In genomic region chr11:55114291-55114690, GRCm38 (mm10) we compare ENCODE assay signal across 24 mouse cellular contexts. TPM values are rescaled to one million over a fixed set of nuclear protein-coding genes. Genes with fewer than 3 reads are reported as not detected.
DNase-seq lines count a peak whose midpoint lies in the region; ATAC-seq and TF ChIP-seq lines count a peak whose summit lies in the region.
"Had no signal": no experiment of that assay in that cellular context is flagged by ENCODE, and none has a peak within 500 bp of the region (broad histone marks: within the 10 kb centered on the region; RNA-seq: fewer than 3 reads in every experiment).

No protein-coding gene starts in this region.

- no peak for DNase-seq in heart, postnatal 10 days
- DNase-seq in liver, postnatal 0 days = no peak
- no peak for DNase-seq in ovary, postnatal 36 days (ENCODE audit: low spot score)
- DNase-seq: adrenal gland, adult 8-10 months; cerebellum, adult 11 months; cerebellum, postnatal 14 days; gastrocnemius, postnatal 14 days; kidney, postnatal 36 days; left cerebral cortex, postnatal 4 days; liver, embryonic 13.5 days; right cerebral cortex, postnatal 4 days; thymus, postnatal 14 days had no signal

- H3K4me1 ChIP-seq in heart, embryonic 11.5 days (ENCODE audit: control insufficient read depth, insufficient read depth, low read length) = peaks cover 3% of the 10 kb centered on the region; the same call in 1 of the 2 replicates
- 0 out of 2 replicates have a peak, but pooled peaks cover 6% of the 10 kb centered on the region for H3K4me1 ChIP-seq in intestine, embryonic 15.5 days (replicated peaks)
- H3K4me1 ChIP-seq in intestine, postnatal 0 days (replicated peaks; ENCODE audit: control insufficient read depth, insufficient read depth, low read length) = no peaks in the 10 kb centered on the region
- peaks cover 2% of the 10 kb centered on the region; the same call in 1 of the 2 replicates for H3K4me1 ChIP-seq in bone marrow, adult 2 months (ENCODE audit: control insufficient read depth, insufficient read depth, low read length)
- H3K4me1 ChIP-seq in liver, postnatal 0 days (ENCODE audit: insufficient read depth) = 0 out of 2 replicates have a peak, but pooled peaks cover 5% of the 10 kb centered on the region
- no peaks in the 10 kb centered on the region for H3K4me1 ChIP-seq in hindbrain, embryonic 16.5 days (ENCODE audit: control insufficient read depth, insufficient read depth, low read depth, low read length)
- H3K4me1 ChIP-seq: embryonic facial prominence, embryonic 13.5 days had no signal

- no peaks in the 10 kb centered on the region; the same call in 1 of the 2 replicates for H3K9me3 ChIP-seq in heart, embryonic 11.5 days (replicated peaks; ENCODE audit: control insufficient read depth, low read length)
- no peaks in the 10 kb centered on the region for H3K9me3 ChIP-seq in intestine, embryonic 15.5 days
- no peaks in the 10 kb centered on the region for H3K9me3 ChIP-seq in intestine, postnatal 0 days (ENCODE audit: control insufficient read depth)
- no peaks in the 10 kb centered on the region; the same call in 1 of the 2 replicates for H3K9me3 ChIP-seq in liver, postnatal 0 days (ENCODE audit: low read length)
- no peaks in the 10 kb centered on the region for H3K9me3 ChIP-seq in hindbrain, embryonic 16.5 days (ENCODE audit: control insufficient read depth, low read length)
- H3K9me3 ChIP-seq: embryonic facial prominence, embryonic 13.5 days; hindbrain, embryonic 10.5 days; liver, embryonic 13.5 days; midbrain, embryonic 10.5 days had no signal

- no peak overlapping the region for H3K4me2 ChIP-seq in heart, embryonic 11.5 days
- H3K4me2 ChIP-seq in intestine, embryonic 15.5 days (replicated peaks) = no peak overlapping the region
- no peak overlapping the region for H3K4me2 ChIP-seq in intestine, postnatal 0 days (replicated peaks; ENCODE audit: low read depth)
- H3K4me2 ChIP-seq in liver, postnatal 0 days (ENCODE audit: low read depth, low read length) = no peak overlapping the region
- no peak overlapping the region for H3K4me2 ChIP-seq in hindbrain, embryonic 16.5 days (ENCODE audit: low read length)
- H3K4me2 ChIP-seq: embryonic facial prominence, embryonic 13.5 days had no signal

- no peaks in the 10 kb centered on the region for H3K36me3 ChIP-seq in heart, embryonic 11.5 days (ENCODE audit: control insufficient read depth, insufficient read depth, low read length)
- H3K36me3 ChIP-seq in intestine, embryonic 15.5 days = no peaks in the 10 kb centered on the region
- H3K36me3 ChIP-seq in intestine, postnatal 0 days (ENCODE audit: control insufficient read depth, insufficient read depth) = no peaks in the 10 kb centered on the region
- no peaks in the 10 kb centered on the region for H3K36me3 ChIP-seq in liver, postnatal 0 days (replicated peaks; ENCODE audit: insufficient read depth, low read length)
- H3K36me3 ChIP-seq in hindbrain, embryonic 16.5 days (ENCODE audit: control insufficient read depth, insufficient read depth, low read length) = no peaks in the 10 kb centered on the region; the same call in 1 of the 2 replicates
- H3K36me3 ChIP-seq: embryonic facial prominence, embryonic 13.5 days; hindbrain, embryonic 10.5 days; midbrain, embryonic 10.5 days had no signal

- H3K4me3 ChIP-seq in heart, embryonic 11.5 days (ENCODE audit: low read depth, low read length) = no peak overlapping the region
- H3K4me3 ChIP-seq in intestine, embryonic 15.5 days (replicated peaks) = no peak overlapping the region
- no peak overlapping the region for H3K4me3 ChIP-seq in intestine, postnatal 0 days (ENCODE audit: low read depth, low read length)
- no peak overlapping the region for H3K4me3 ChIP-seq in bone marrow, adult 2 months (replicated peaks; ENCODE audit: control insufficient read depth, low read depth, low read length)
- H3K4me3 ChIP-seq in liver, postnatal 0 days (ENCODE audit: low read depth, low read length) = no peak overlapping the region
- no peak overlapping the region for H3K4me3 ChIP-seq in hindbrain, embryonic 16.5 days (ENCODE audit: low read length)
- H3K4me3 ChIP-seq: embryonic facial prominence, embryonic 13.5 days; hindbrain, embryonic 10.5 days; left cerebral cortex, adult 2 months; liver, embryonic 13.5 days; midbrain, embryonic 10.5 days had no signal

- intact Hi-C loops in heart, postnatal 10 days (cut with DNase I) = no loop called here

- ATAC-seq in heart, embryonic 11.5 days (replicated peaks; ENCODE audit: insufficient number of reproducible peaks, low FRiP score, low TSS enrichment) = no peak
- peak; percentile 16; the same call in 1 of the 2 replicates for ATAC-seq in intestine, embryonic 15.5 days
- ATAC-seq in intestine, postnatal 0 days = no peak
- ATAC-seq in liver, postnatal 0 days = no peak
- ATAC-seq in hindbrain, embryonic 16.5 days = no peak
- ATAC-seq: forebrain, embryonic 14.5 days had no signal

- TF ChIP-seq POLR2A in bone marrow, adult 2 months (IDR thresholded peaks at IDR 0.05; ENCODE audit: borderline replicate concordance, control insufficient read depth, low read depth, low read length) = no peak

- no peak for TF ChIP-seq EP300 in liver, postnatal 0 days (IDR thresholded peaks at IDR 0.05; ENCODE audit: low read depth)

- TF ChIP-seq CTCF in intestine, postnatal 0 days (IDR thresholded peaks at IDR 0.05; ENCODE audit: low read depth) = no peak
- TF ChIP-seq CTCF in bone marrow, adult 2 months (IDR thresholded peaks at IDR 0.05; ENCODE audit: control insufficient read depth, insufficient read depth, low read length) = no peak
- no peak for TF ChIP-seq CTCF in liver, postnatal 0 days (IDR thresholded peaks at IDR 0.05; ENCODE audit: low read depth)

- 48% methylated on average over 2 of the region's 2 CpGs for WGBS in heart, embryonic 11.5 days (ENCODE audit: insufficient replicate concordance)
- 76% methylated on average over 2 of the region's 2 CpGs for WGBS in intestine, embryonic 15.5 days
- 83% methylated on average over 2 of the region's 2 CpGs for WGBS in intestine, postnatal 0 days
- WGBS in bone marrow, adult 2 months = 74% methylated on average over 2 of the region's 2 CpGs
- 77% methylated on average over 2 of the region's 2 CpGs for WGBS in liver, postnatal 0 days (ENCODE audit: insufficient replicate concordance)
- 73% methylated on average over 2 of the region's 2 CpGs for WGBS in hindbrain, embryonic 16.5 days

- H3K9ac ChIP-seq in heart, embryonic 11.5 days (ENCODE audit: low read depth, low read length) = no peak overlapping the region
- no peak overlapping the region for H3K9ac ChIP-seq in intestine, embryonic 15.5 days
- H3K9ac ChIP-seq in intestine, postnatal 0 days (ENCODE audit: low read depth, low read length) = no peak overlapping the region
- no peak overlapping the region for H3K9ac ChIP-seq in liver, postnatal 0 days (replicated peaks)
- no peak overlapping the region for H3K9ac ChIP-seq in hindbrain, embryonic 16.5 days (ENCODE audit: low read depth, low read length)
- H3K9ac ChIP-seq: embryonic facial prominence, embryonic 13.5 days; liver, embryonic 13.5 days had no signal

- H3K27me3 ChIP-seq in heart, embryonic 11.5 days (ENCODE audit: control insufficient read depth, insufficient read depth, low read length) = no peaks in the 10 kb centered on the region
- no peaks in the 10 kb centered on the region for H3K27me3 ChIP-seq in intestine, embryonic 15.5 days (replicated peaks)
- H3K27me3 ChIP-seq in intestine, postnatal 0 days (replicated peaks; ENCODE audit: control insufficient read depth, insufficient read depth, low read length) = no peaks in the 10 kb centered on the region
- no peaks in the 10 kb centered on the region for H3K27me3 ChIP-seq in liver, postnatal 0 days (ENCODE audit: insufficient read depth, low read length)
- H3K27me3 ChIP-seq in hindbrain, embryonic 16.5 days (replicated peaks; ENCODE audit: control insufficient read depth, insufficient read depth, low read length) = no peaks in the 10 kb centered on the region
- H3K27me3 ChIP-seq: embryonic facial prominence, embryonic 13.5 days; liver, embryonic 13.5 days had no signal

- H3K27ac ChIP-seq in heart, embryonic 11.5 days (ENCODE audit: low read depth, low read length) = 0 out of 2 replicates have a peak overlapping the region, but pooled peaks have one; percentile 50
- H3K27ac ChIP-seq in intestine, embryonic 15.5 days = no peak overlapping the region
- H3K27ac ChIP-seq in intestine, postnatal 0 days (ENCODE audit: low read depth, low read length) = no peak overlapping the region
- H3K27ac ChIP-seq in bone marrow, adult 2 months (ENCODE audit: control insufficient read depth, insufficient read depth, low read depth, low read length, poor library complexity) = peak overlapping the region; percentile 42; the same call in 1 of the 2 replicates
- H3K27ac ChIP-seq in liver, postnatal 0 days (ENCODE audit: low read depth) = peak overlapping the region; percentile 81
- H3K27ac ChIP-seq in hindbrain, embryonic 16.5 days (ENCODE audit: low read depth, low read length) = no peak overlapping the region
- H3K27ac ChIP-seq: embryonic facial prominence, embryonic 13.5 days; hindbrain, embryonic 10.5 days; left cerebral cortex, adult 2 months; midbrain, embryonic 10.5 days had no signal

RNA-seq across cellular contexts. Expression of gene Gm2a, which starts 16.4 kb away (rescaled TPM):
- polyA plus RNA-seq in heart, embryonic 11.5 days (2014; fragmentation: Nextera tagmentation; extraction: Ambion mirVana) = 50.0 and 51.9 TPM in 2 replicates
- 10 to 100 TPM; 12.7 to 13.5 TPM for total RNA-seq in heart, postnatal 10 days (2021)
- 19.3 and 20.9 TPM in 2 replicates for polyA plus RNA-seq in intestine, embryonic 15.5 days (2015; fragmentation: Nextera tagmentation; extraction: Ambion mirVana)
- 14.8 and 15.4 TPM in 2 replicates for polyA plus RNA-seq in intestine, postnatal 0 days (2015; fragmentation: Nextera tagmentation; extraction: Ambion mirVana)
- 7.6 and 20.8 TPM in 2 replicates for polyA plus RNA-seq in bone marrow, adult 2 months (2011; ENCODE audit: insufficient read depth, insufficient read length, low replicate concordance, missing spikeins)
- polyA plus RNA-seq in liver, postnatal 0 days (2015; fragmentation: Nextera tagmentation; extraction: Ambion mirVana) = 28.7 and 31.6 TPM in 2 replicates
- polyA plus RNA-seq in hindbrain, embryonic 16.5 days (2015; fragmentation: Nextera tagmentation; extraction: Ambion mirVana) = 39.0 and 45.8 TPM in 2 replicates

RNA-seq across cellular contexts. Expression of gene Ccdc69, which starts 36.4 kb away (rescaled TPM):
- 16.5 and 17.1 TPM in 2 replicates for polyA plus RNA-seq in heart, embryonic 11.5 days (2014; fragmentation: Nextera tagmentation; extraction: Ambion mirVana)
- total RNA-seq in heart, postnatal 10 days (2021) = 10 to 100 TPM in 1 of 2 experiments, 1 to 10 TPM in 1; 9.2 to 11.5 TPM
- polyA plus RNA-seq in intestine, embryonic 15.5 days (2015; fragmentation: Nextera tagmentation; extraction: Ambion mirVana) = 2.0 and 2.6 TPM in 2 replicates
- 3.5 and 4.2 TPM in 2 replicates for polyA plus RNA-seq in intestine, postnatal 0 days (2015; fragmentation: Nextera tagmentation; extraction: Ambion mirVana)
- 2.8 and 7.7 TPM in 2 replicates for polyA plus RNA-seq in bone marrow, adult 2 months (2011; ENCODE audit: insufficient read depth, insufficient read length, low replicate concordance, missing spikeins)
- polyA plus RNA-seq in liver, postnatal 0 days (2015; fragmentation: Nextera tagmentation; extraction: Ambion mirVana) = 1.3 and 1.6 TPM in 2 replicates
- polyA plus RNA-seq in hindbrain, embryonic 16.5 days (2015; fragmentation: Nextera tagmentation; extraction: Ambion mirVana) = 0.50 and 1.00 TPM in 2 replicates
- total RNA-seq: left cerebral cortex, postnatal 4 days had no signal

RNA-seq across cellular contexts. Expression of gene Slc36a3, which starts 37.2 kb away (rescaled TPM):
- polyA plus RNA-seq in heart, embryonic 11.5 days (2014; fragmentation: Nextera tagmentation; extraction: Ambion mirVana) = not detected in 2 replicates
- total RNA-seq in heart, postnatal 10 days (2021) = not detected
- polyA plus RNA-seq in intestine, embryonic 15.5 days (2015; fragmentation: Nextera tagmentation; extraction: Ambion mirVana) = not detected in 2 replicates
- not detected in 2 replicates for polyA plus RNA-seq in intestine, postnatal 0 days (2015; fragmentation: Nextera tagmentation; extraction: Ambion mirVana)
- polyA plus RNA-seq in bone marrow, adult 2 months (2011; ENCODE audit: insufficient read depth, insufficient read length, low replicate concordance, missing spikeins) = not detected in 2 replicates
- polyA plus RNA-seq in liver, postnatal 0 days (2015; fragmentation: Nextera tagmentation; extraction: Ambion mirVana) = not detected in 2 replicates
- not detected in 2 replicates for polyA plus RNA-seq in hindbrain, embryonic 16.5 days (2015; fragmentation: Nextera tagmentation; extraction: Ambion mirVana)
- total RNA-seq: adrenal gland, adult 8-10 months; gastrocnemius, postnatal 14 days; left cerebral cortex, adult 2 months; left cerebral cortex, postnatal 4 days had no signal
- polyA plus RNA-seq: brain, embryonic 14.5 days; embryonic facial prominence, embryonic 13.5 days; forebrain, embryonic 14.5 days; hindbrain, embryonic 10.5 days; kidney, embryonic 14.5 days; liver, embryonic 13.5 days; midbrain, embryonic 10.5 days had no signal

Comparison
In these comparisons a context has a peak if more than half of its experiments do, and no peak if none do; other contexts are left out.
1. H3K27ac ChIP-seq: peak in heart, embryonic 11.5 days (single experiment), bone marrow, adult 2 months (single experiment) and liver, postnatal 0 days (single experiment); none in intestine, embryonic 15.5 days (single experiment), intestine, postnatal 0 days (single experiment) and hindbrain, embryonic 16.5 days (single experiment).